Mouse (Mus musculus): ENCODE measurements around the gene E2f7. TPM values are rescaled to one million over a fixed set of nuclear protein-coding genes. Genes with fewer than 3 reads are reported as not detected.
"Not testable (repeated sequence)": the region's sequence is repeated elsewhere in the genome, so short reads cannot be mapped to it uniquely, and the experiment has no call there.

Gene E2f7
- 1 to 10 TPM in 1 of 4 experiments, under 1 TPM in 3; 0.17 to 1.0 (median 0.27) TPM for total RNA-seq (2022)

- peak; percentile 64 to 77 for DNase-seq (ENCODE audit: low spot score in 2 of 2)
These were observed at the start of gene E2f7 for GRCm38 (mm10) chr10:110744686-110745639. TSS of gene E2f7 (plus strand) at chr10:110745439.

DNA sequence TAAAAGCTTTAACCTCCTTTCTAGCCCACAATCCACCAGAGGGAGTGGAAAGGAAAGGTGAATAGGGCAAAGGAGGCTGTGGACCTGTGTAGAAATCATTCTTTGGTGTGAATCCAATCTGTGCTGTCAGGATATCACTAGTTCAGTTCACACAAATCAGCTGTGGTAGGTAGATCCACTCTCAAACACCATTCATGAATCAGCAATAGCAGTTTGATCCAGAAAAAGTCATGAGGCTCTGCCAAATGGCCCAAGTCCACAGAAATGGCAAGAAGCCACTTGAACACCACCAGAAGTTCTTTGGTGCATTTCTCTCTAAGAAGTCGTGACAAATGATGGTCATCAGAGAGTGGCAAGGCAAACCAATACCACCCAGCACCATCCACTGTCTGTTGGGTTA lies 44.0 kb upstream of the E2f7 start:
- DNase-seq (ENCODE audit: low spot score in 2 of 2), result no peak

- no peak for DNase-seq (ENCODE audit: low spot score in 2 of 2)
These were observed 39.6 kb upstream of the E2f7 start for GRCm38 (mm10) chr10:110705672-110706071.

GRCm38 (mm10) chr10:110707390-110708113 lies 37.7 kb upstream of the E2f7 start:
- DNase-seq (ENCODE audit: low spot score in 2 of 2), result no peak

GRCm38 (mm10) chr10:110716887-110717286 lies 28.4 kb upstream of the E2f7 start:
- DNase-seq (ENCODE audit: low spot score in 2 of 2), result no peak

DNA sequence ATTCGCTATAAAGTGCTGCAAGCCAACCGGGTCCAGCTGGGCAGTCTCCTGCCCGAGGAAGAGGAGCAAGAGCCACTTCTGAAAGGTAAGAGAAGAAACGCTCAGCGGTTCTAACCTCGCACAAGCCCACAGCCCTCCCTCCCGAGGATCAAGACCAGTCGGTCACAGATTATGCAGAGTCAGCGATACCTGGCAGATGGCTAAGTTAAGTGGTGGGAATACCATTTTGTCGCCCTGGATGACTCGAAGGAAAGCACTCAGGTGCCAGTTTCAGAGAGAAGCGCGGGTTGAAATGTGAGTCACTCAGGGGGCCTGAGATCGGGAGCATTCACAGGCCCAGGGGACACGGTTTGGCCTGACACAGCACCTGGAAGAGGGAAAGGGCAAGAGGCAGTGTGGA lies 18.8 kb upstream of the E2f7 start:
- no peak for DNase-seq (ENCODE audit: low spot score in 2 of 2)

GRCm38 (mm10) chr10:110727816-110728215 lies 17.4 kb upstream of the E2f7 start:
- no peak for DNase-seq (ENCODE audit: low spot score in 2 of 2)

DNA sequence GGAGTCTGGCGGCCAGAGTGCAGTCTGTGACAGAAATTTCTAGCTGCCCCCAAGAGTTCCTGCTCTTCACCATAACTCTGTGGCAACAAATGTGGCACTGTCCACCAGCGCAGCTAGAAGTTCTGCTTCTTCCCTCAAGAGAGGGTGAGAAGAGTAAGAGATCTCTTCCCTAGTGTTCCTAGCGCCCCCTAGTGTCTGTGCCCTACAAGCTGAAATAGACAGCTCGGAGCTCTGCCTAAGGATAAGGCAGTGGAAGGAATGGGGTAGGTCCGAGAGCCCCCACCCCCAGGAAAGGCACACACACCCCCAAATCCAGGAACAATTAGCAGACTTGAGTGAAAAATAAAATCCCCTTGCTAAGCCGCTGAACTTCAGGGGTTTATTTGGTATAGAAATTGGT lies 11.9 kb upstream of the E2f7 start:
- peak; percentile 13 to 17 for DNase-seq (ENCODE audit: low spot score in 2 of 2)

- no peak for DNase-seq (ENCODE audit: low spot score in 2 of 2)
These were observed 1.5 kb upstream of the E2f7 start for GRCm38 (mm10) chr10:110743701-110744100.

GRCm38 (mm10) chr10:110744120-110744519 lies 1.1 kb upstream of the E2f7 start:
- DNase-seq (ENCODE audit: low spot score in 2 of 2), result no peak

- DNase-seq (ENCODE audit: low spot score in 2 of 2), result no peak
These were observed 397 bp downstream of the E2f7 start for GRCm38 (mm10) chr10:110745640-110746032.

DNA sequence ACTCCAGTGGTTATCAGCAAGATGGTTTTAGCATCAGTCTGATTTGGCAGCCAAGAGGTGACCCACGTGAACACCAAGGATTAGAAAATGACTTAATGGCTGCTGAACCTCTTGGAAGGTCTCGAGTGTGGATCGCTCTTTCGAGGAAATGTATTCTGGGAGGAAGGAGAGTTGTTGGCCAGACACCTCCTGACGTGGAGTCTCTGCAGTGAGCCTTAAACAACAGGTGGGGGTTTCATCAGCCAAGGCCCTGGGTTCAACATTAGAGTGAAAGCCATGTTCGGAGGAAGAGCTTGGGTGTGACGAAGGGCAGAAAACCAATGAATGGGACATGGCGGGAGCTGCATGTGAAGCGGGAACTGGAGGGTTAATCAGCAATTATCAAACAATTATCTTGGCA lies 3.8 kb downstream of the E2f7 start:
- no peak for DNase-seq (ENCODE audit: low spot score in 2 of 2)

- no peak for DNase-seq (ENCODE audit: low spot score in 2 of 2)
These were observed 4.5 kb downstream of the E2f7 start for GRCm38 (mm10) chr10:110749510-110750305.

- DNase-seq (ENCODE audit: low spot score in 2 of 2), result no peak
These were observed 7.6 kb downstream of the E2f7 start for GRCm38 (mm10) chr10:110752849-110753248.

GRCm38 (mm10) chr10:110755556-110755955 lies 10.3 kb downstream of the E2f7 start:
- no peak for DNase-seq (ENCODE audit: low spot score in 2 of 2)

DNA sequence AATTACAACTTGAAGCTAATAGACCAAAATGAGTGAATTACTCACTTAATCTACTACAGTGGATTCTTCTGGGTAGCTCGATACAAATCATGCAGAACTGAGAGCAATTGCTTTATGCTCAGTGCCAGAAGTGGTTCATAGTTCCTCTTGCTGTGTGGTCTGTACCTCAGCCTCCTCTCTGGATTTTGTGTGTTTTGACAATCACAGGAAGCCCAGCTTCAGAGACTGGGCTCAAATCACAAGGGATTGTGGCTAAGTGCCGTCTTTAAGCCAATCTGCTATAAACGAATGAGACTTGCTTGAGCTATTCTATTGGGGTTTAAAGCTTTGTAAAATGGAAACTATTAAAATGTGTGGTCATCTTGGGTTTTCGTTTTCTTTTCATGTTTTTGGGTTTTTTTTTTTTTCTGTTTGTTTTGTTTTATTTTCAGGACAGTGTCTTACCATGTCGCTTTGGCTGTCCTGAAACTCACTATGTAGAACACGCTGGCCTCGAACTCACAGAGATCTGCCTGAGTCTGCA lies 11.1 kb downstream of the E2f7 start:
- no peak for DNase-seq (ENCODE audit: low spot score in 2 of 2)

- DNase-seq (ENCODE audit: low spot score in 2 of 2), result not testable (repeated sequence)
These were observed 15.3 kb downstream of the E2f7 start for GRCm38 (mm10) chr10:110760552-110760951.

DNA sequence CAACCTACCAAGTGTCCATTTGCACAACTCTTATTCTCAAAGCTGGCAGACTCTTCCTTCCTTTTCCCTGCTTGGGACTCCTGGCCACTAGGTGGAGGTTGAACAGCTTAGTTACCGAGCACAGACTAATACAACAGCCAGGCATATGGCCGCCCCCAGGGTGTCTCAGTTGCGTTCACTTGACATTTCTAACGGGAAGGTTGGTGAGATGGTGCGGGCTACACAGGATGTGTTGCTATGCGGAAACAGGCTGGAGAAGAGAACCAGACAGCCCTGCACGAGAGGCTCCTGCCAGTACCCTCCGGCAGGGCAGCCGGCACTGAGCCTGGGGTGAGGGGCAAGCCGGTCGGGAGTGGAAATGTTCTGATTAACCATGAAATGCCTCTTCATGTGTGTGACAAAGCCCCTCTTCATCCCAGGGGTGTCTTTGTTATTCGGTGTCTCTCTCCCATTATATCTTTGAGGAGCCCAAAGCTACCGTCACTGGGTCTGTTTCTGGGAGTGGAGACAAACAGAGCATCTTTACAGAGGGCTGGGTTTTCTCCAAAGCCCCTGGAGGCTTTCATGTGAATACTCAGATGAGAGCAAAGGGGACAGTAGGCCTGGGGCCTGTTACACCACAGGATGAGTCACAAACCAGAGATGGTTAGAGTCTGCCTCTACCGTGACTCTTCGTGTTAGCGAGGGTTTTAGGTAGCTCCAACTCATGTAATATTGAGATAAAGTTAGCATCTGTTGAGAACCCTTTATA lies 17.1 kb downstream of the E2f7 start:
- no peak for DNase-seq (ENCODE audit: low spot score in 2 of 2)

DNA sequence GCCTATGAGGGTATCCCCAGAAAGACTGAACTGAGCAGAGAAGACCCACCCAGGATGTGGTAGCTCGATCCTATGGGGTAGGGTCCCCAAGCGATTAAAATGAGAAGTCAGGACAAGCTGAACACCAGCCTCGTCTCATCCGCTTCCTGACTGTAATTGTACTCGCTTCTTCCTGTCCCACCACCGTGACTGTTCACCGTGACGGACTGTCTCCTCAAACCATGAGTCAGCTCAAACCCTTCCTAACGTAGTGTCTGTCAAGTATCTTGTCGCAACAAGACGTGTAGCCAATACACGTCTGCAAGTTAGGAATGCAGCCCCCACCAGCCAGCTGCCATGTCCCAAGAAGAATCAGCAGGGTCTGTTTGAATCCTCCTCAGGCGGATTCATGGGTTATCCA lies 18.2 kb downstream of the E2f7 start:
- DNase-seq (ENCODE audit: low spot score in 2 of 2), result no peak

DNA sequence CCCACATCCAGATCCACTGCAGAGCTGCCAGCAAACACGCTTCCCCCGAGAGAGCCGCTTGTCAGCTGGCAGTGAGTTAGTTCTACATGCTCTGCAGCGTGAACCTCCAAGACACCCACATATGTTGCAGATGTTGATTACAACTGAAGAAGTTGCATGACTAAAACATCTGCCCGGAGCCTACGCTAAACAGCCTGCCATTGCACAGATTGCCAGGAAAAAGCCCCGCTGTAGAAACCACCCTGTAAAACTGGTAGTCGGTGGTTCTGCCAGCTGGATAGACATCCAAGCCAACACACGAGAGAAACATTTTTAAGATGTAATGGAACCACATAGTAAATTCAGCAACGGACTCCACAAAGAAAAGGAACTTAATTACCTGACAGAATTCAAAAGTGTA lies 24.3 kb downstream of the E2f7 start:
- DNase-seq (ENCODE audit: low spot score in 2 of 2), result no peak

DNA sequence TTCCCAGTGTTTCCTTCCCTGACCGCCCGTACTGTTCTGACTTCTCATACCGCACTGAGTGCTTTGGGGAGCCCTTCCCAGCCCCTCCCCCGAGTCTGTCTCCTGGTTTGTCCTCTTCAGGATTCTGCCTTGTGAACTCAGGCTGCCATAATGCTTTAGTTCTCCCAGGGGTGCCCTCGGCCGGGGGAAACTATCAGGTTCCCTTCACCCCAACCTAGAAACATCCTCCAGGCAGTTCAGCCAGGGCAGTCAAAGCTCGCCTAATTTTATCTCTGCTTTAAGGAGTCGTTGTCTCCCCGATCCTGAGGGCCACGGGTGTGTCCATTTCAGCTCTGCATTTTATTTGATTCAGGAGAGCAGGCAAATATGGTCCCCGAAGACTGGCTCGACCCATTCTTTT lies 28.0 kb downstream of the E2f7 start:
- DNase-seq (ENCODE audit: low spot score in 2 of 2), result no peak

Measured in gastrocnemius, adult 8-10 months (tissue).